Mouse (Mus musculus): ENCODE measurements at regions not wholly inside any gene's neighbourhood (a gene's known extent, or its start where the extent isn't known, plus 50 kb on each side); places are given as distances from the start of the nearest gene placed in this dataset.

- DNase-seq (ENCODE audit: low spot score in 2 of 2) = no peak
Observed at GRCm38 (mm10) chr5:91198620-91199019, 59.2 kb downstream of the Areg start.

GRCm38 (mm10) chr5:91200448-91200847 is 61.0 kb downstream of the Areg start:
- peak in 1 of 2 experiments; percentile 12 for DNase-seq (ENCODE audit: low spot score in 2 of 2)

- peak in 1 of 2 experiments; percentile 7 for DNase-seq (ENCODE audit: low spot score in 2 of 2)
Observed at GRCm38 (mm10) chr5:91204225-91205005, 65.0 kb downstream of the Areg start.

DNA sequence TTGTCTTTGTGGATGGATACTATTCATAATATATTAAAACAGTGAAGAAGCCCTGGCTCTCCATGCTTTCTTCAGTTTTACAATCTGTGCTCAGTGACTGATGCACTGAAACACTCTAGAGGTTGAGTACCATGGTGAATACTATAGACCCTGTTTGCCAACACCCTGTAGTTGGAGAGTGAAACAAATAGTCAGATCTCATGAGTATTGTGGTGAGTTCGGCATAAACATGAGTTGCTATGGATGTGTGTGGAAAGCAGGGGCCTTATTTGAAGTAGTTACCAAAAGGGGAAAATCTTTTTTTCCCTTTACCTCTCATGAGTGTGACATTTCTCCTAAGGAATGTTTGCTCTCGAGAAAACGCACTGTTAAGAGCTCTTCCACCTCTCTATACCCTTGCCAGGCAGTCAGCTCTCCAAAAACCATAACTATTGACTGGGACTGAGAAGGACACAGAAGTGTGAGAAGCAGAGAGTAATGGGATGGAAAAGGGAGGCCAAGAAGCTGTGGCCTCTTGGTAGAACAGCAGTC is 66.0 kb downstream of the Areg start:
- no peak for DNase-seq (ENCODE audit: low spot score in 2 of 2)

DNA sequence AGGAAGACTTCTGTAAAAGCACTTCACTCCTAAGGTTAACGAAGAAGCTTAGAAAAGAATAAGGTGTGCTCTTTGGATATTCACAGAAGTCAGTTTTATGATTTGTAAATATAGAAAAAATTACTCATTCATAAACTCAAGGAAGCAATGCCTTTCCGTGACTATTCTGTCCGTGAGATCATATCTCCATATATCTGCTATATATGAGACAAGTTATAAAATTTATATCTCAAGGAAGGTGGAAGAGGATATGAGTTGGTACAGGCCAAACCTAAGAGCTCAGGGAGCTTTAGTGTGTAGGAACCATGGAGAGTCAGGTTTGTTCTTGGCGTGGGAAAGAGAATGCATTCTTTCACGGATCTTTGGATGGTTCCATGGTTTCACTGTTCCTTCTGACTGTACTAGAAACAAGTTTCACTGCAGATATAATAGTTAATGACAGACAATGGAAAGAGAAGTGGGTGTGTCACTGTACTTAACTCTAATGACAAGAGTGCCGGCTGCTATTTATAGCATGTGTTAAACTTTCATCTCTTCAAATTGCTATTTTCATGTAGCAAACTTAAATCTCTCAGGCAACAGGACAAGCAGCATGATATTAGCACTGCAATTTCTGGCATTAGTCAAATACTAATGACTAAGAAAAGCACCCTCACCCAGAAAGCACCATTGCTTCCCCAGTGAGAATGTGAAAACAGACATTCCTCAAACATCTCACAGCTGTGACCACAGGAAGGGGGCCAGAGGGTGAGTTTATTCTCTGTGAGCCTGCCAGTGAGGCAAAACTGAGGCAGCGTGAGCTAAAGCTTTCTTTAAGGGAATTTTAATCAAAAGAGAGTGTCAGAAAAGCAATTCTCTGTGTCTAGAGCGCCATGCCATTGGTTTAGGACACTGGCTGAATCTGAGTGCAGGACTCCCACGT is 67.4 kb downstream of the Areg start:
- DNase-seq (ENCODE audit: low spot score in 2 of 2) = no peak

DNA sequence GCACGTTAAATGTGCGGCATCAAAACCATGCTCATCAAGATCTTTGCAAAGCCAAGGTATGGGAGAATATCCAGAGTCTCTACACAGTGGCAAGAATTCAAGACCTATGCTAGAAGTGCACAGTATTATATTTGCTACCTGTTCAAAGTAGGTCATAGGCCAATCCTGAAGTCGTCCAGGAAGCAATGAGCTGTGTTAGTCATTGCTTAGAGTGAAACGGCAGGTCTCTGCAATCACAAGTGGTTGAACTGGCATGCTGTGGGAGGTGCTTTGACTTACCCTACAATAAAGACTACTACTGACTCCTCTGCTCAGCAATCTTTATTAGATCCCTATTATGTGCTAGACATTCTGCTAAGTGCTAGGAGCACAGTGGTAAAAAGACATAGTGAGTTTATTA is 80.8 kb downstream of the Areg start:
- no peak for DNase-seq (ENCODE audit: low spot score in 2 of 2)

DNA sequence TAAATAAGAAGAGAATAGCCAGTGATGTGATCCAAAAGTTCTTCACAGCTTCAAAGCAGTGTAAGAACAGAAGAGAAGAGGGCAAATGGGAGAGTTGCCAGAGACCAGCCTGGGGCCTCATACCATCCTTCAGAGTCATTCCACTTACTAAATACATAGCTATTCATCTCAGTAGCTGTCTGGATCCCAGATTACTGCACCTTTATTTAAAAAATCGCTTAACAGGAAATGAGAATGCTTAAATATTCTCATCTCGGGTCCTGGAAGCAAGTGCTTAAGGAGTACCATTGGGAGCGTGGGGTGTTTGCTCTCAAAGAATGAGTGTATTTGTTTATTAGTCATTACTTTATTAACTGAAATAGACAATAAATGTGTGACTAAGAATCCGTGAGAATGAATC is 102.3 kb downstream of the Areg start:
- DNase-seq (ENCODE audit: low spot score in 2 of 2) = no peak

- DNase-seq (ENCODE audit: low spot score in 2 of 2) = no peak
Observed at GRCm38 (mm10) chr5:91247444-91247843, 108.0 kb downstream of the Areg start.

- DNase-seq (ENCODE audit: low spot score in 2 of 2) = no peak
Observed at GRCm38 (mm10) chr5:91261895-91262294, 122.5 kb downstream of the Areg start.

GRCm38 (mm10) chr5:91262526-91262925 is 123.1 kb downstream of the Areg start:
- no peak for DNase-seq (ENCODE audit: low spot score in 2 of 2)

DNA sequence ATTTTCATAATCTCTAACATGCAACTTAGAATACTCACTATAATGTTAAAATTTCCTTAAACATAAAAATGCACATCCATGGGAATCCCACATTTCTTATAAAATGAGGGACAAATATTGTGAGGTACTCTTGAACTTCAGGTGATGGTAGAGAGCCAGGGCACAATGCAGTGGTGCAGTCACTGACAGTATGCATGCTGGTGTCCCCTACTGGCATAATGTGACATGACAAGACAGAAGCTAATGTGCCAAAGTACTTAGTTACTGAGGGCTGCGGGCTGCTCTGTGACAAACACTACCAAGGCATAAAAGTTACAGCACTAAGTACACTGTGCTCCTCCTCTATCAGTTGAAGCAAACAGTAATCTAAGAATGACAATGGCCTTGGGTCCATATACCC is 131.3 kb downstream of the Areg start:
- DNase-seq (ENCODE audit: low spot score in 2 of 2) = peak in 1 of 2 experiments; percentile 0

DNA sequence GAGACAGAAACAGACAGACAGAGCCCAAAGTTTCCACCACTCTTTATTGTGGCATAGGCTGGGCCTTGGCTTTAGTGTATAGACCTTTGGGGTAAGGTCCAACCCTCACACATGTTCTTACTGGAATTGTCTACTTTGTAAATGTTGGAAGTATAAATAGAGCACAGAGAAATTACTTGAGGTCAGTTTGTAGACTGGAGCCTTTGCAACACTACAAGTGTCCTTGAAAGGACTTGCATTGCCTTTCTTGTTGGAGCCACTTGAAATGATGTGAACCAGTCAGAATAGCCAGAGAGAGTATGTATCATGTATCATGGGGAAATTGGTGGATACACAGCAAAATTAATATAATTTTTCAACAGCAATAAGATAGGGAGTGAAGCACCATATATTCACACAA is 131.4 kb downstream of the Btc start:
- no peak for DNase-seq (ENCODE audit: low spot score in 2 of 2)

DNA sequence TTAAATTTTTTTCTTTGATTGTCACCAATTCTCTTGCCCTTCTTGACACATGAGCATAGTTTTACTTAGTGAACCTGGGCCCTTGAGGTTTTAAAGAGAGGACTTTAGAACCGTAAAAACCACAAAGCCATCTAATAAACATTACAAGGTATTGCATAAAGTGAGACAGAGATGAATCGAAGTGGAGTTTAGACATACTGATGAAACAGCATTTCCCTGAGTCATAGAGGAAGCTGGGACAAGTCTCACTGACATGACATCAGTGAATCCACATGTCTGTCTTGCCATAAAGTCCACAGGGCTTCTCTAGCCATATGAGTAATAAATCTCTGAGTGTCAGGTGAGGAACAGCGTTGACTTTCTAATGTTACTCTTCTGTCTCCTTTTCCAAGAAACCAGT is 128.4 kb downstream of the Btc start:
- DNase-seq (ENCODE audit: low spot score in 2 of 2) = no peak

- peak in 1 of 2 experiments; percentile 12 for DNase-seq (ENCODE audit: low spot score in 2 of 2)
Observed at GRCm38 (mm10) chr5:91278466-91278865, 124.3 kb downstream of the Btc start.

- DNase-seq (ENCODE audit: low spot score in 2 of 2) = no peak
Observed at GRCm38 (mm10) chr5:91279464-91279863, 123.3 kb downstream of the Btc start.

GRCm38 (mm10) chr5:91282969-91283368 is 119.8 kb downstream of the Btc start:
- DNase-seq (ENCODE audit: low spot score in 2 of 2) = peak in 1 of 2 experiments; percentile 15

GRCm38 (mm10) chr5:91293073-91293472 is 109.7 kb downstream of the Btc start:
- DNase-seq (ENCODE audit: low spot score in 2 of 2) = no peak

DNA sequence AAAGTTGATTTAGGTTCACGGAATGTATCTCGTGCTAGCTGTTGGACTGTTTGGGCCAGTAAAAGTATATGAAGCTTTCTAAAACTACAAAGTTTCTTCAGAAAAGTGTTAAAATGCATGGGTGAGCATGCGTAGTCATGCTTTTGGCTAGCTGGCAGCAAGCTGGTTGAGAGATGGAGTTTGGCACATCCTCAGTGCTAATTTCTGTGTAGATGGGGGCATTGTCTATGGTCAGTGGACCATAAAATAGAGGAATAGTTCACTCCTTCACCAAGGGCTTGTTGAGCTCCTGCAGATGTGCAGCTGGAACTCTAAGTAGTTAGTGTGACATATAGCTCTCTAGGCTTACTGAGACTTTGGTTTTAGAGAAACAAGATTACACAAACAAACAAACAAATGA is 107.8 kb downstream of the Btc start:
- DNase-seq (ENCODE audit: low spot score in 2 of 2) = no peak

DNA sequence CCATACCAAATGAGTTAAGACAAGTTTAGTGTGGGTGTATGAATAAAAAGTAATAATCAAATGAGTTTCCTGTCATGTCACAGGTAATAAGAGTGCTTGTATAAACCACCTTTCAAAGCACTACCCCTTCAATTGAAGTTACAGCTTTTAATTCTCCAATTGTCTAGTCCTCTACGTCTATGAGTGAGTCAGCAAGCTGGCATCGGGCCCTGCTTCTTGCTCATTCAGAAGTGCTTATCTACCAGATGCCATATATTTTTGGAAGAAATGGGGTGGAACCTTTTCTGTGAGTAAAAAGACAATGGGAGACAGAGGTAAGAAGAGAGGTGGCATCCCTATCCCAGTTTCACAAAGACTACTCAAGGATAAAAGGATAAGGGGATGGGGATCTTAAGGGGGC is 105.7 kb downstream of the Btc start:
- DNase-seq (ENCODE audit: low spot score in 2 of 2) = no peak

DNA sequence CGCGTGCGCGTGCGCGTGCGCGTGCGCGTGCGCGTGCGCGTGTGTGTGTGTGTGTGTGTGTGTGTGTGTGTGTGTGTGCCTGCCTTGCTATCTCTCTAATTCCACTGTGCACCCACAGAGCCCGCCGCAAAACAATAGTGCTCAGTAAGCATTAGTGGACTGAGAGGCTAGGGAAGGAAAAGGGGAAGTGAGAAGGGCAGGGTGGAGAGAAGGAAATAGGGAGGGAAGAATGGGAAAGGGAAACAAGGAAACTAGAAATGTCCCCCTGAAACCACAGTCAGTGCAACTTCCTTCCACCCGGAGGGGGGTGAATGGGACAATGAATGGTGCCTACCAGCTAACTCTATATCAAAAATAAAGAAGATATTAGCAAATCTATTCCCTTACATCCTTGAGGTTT is 100.7 kb downstream of the Btc start:
- peak; percentile 8 to 47 for DNase-seq (ENCODE audit: low spot score in 2 of 2)

DNA sequence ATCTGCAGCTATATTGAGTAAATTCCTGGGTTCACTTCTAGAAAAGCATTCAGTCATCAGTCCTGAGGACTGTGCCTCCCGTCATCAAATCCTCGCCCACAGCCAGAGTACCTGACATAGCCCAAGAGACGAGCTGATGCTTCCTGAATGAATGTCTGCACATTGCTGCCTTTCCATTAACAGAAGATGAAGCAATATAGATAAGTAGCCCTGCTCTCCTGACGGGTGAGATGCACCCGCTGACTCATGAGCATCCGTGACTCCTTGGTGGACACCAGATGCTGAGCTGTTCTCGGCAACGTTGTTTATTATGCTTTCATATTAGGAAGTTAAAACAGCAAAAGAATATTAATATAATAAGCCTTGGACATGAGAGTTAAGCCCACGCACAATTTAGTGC is 99.9 kb downstream of the Btc start:
- no peak for DNase-seq (ENCODE audit: low spot score in 2 of 2)

GRCm38 (mm10) chr5:91303702-91304101 is 99.1 kb downstream of the Btc start:
- DNase-seq (ENCODE audit: low spot score in 2 of 2) = no peak

GRCm38 (mm10) chr5:91307031-91307430 is 95.8 kb downstream of the Btc start:
- no peak for DNase-seq (ENCODE audit: low spot score in 2 of 2)
